8 mouse cellular contexts compared by ENCODE assay signal in genomic region chrX:167276953-167277352, GRCm38 (mm10). TPM values are rescaled to one million over a fixed set of nuclear protein-coding genes. Genes with fewer than 3 reads are reported as not detected.
A peak's percentile ranks its signal among the peaks of the same experiment; 100 is the strongest.
DNase-seq lines count a peak whose midpoint lies in the region; ATAC-seq and TF ChIP-seq lines count a peak whose summit lies in the region.

No protein-coding gene starts in this region.

- H3K27ac ChIP-seq in bone marrow, adult 2 months (ENCODE audit: control insufficient read depth, insufficient read depth, low read depth, low read length, poor library complexity): no peak overlapping the region
- H3K27ac ChIP-seq in embryonic facial prominence, embryonic 15.5 days (replicated peaks): no peak overlapping the region
- H3K27ac ChIP-seq in heart, postnatal 0 days (ENCODE audit: low read depth): no peak overlapping the region
- no peak overlapping the region for H3K27ac ChIP-seq in layer of hippocampus, adult 2 months

- TF ChIP-seq EP300 in heart, postnatal 0 days (IDR thresholded peaks at IDR 0.05; ENCODE audit: low read depth): no peak

- H3K4me1 ChIP-seq in bone marrow, adult 2 months (ENCODE audit: control insufficient read depth, insufficient read depth, low read length): no peaks in the 10 kb centered on the region
- H3K4me1 ChIP-seq in embryonic facial prominence, embryonic 15.5 days: no peaks in the 10 kb centered on the region
- H3K4me1 ChIP-seq in heart, postnatal 0 days (ENCODE audit: control insufficient read depth, insufficient read depth): no peaks in the 10 kb centered on the region

- no peaks in the 10 kb centered on the region for H3K36me3 ChIP-seq in embryonic facial prominence, embryonic 15.5 days
- no peaks in the 10 kb centered on the region for H3K36me3 ChIP-seq in heart, postnatal 0 days (replicated peaks; ENCODE audit: control insufficient read depth, insufficient read depth, low read length)

- TF ChIP-seq POLR2A in bone marrow, adult 2 months (IDR thresholded peaks at IDR 0.05; ENCODE audit: borderline replicate concordance, control insufficient read depth, low read depth, low read length): no peak

- TF ChIP-seq CTCF in bone marrow, adult 2 months (IDR thresholded peaks at IDR 0.05; ENCODE audit: control insufficient read depth, insufficient read depth, low read length): peak; percentile 73
- TF ChIP-seq CTCF in heart, postnatal 0 days (IDR thresholded peaks at IDR 0.05; ENCODE audit: low read depth): peak; percentile 70
- peak; percentile 83 for TF ChIP-seq CTCF in layer of hippocampus, adult 2 months (conservative IDR thresholded peaks at IDR 0.05)

- peak; percentile 24 for DNase-seq in heart, postnatal 0 days (ENCODE audit: low spot score)
- DNase-seq in layer of hippocampus, adult 2 months (ENCODE audit: low spot score in 2 of 2): peak; percentile 41 to 65
- DNase-seq in lung, adult 18-20 months: peak; percentile 37 to 43
- peak; percentile 10 for DNase-seq in ovary, adult 18-20 months (ENCODE audit: low spot score)
- DNase-seq in thymus, adult 18-20 months: peak; percentile 12 to 14

- 14% methylated on average over 9 of the region's 9 CpGs for WGBS in bone marrow, adult 2 months
- 22% methylated on average over 9 of the region's 9 CpGs for WGBS in embryonic facial prominence, embryonic 15.5 days
- WGBS in heart, postnatal 0 days: 15% methylated on average over 9 of the region's 9 CpGs

- H3K4me3 ChIP-seq in bone marrow, adult 2 months (replicated peaks; ENCODE audit: control insufficient read depth, low read depth, low read length): no peak overlapping the region
- peak overlapping the region; percentile 28 for H3K4me3 ChIP-seq in embryonic facial prominence, embryonic 15.5 days (replicated peaks)
- peak overlapping the region; percentile 39 for H3K4me3 ChIP-seq in heart, postnatal 0 days (ENCODE audit: low read depth, low read length)
- peak overlapping the region; percentile 17; the same call in 1 of the 2 replicates for H3K4me3 ChIP-seq in layer of hippocampus, adult 2 months

- peak; percentile 60 for ATAC-seq in CD4-positive, CD25-positive, alpha-beta regulatory T cell, adult 4 months
- no peak for ATAC-seq in embryonic facial prominence, embryonic 15.5 days (ENCODE audit: insufficient number of reproducible peaks, low FRiP score, low TSS enrichment, low read depth)
- ATAC-seq in heart, postnatal 0 days (ENCODE audit: insufficient read depth, low read depth): no peak

- no peaks in the 10 kb centered on the region for H3K27me3 ChIP-seq in embryonic facial prominence, embryonic 15.5 days
- no peaks in the 10 kb centered on the region for H3K27me3 ChIP-seq in heart, postnatal 0 days (ENCODE audit: control insufficient read depth, insufficient read depth, low read length)

- H3K9ac ChIP-seq in embryonic facial prominence, embryonic 15.5 days: no peak overlapping the region
- H3K9ac ChIP-seq in heart, postnatal 0 days (replicated peaks; ENCODE audit: low read depth, low read length): peak overlapping the region; percentile 45; the same call in 1 of the 2 replicates

- H3K9me3 ChIP-seq in embryonic facial prominence, embryonic 15.5 days (replicated peaks): no peaks in the 10 kb centered on the region
- no peaks in the 10 kb centered on the region for H3K9me3 ChIP-seq in heart, postnatal 0 days (replicated peaks; ENCODE audit: control insufficient read depth, low read length)

- peak overlapping the region; percentile 38 for H3K4me2 ChIP-seq in embryonic facial prominence, embryonic 15.5 days (replicated peaks)
- H3K4me2 ChIP-seq in heart, postnatal 0 days (ENCODE audit: low read depth, low read length): peak overlapping the region; percentile 65

RNA-seq across cellular contexts. Expression of gene Tlr8, which starts 12.8 kb away (rescaled TPM):
- polyA plus RNA-seq in CD4-positive, CD25-positive, alpha-beta regulatory T cell, adult 4 months (2017; shearing (Covaris generic)): under 1 TPM in 1 of 2 experiments, not detected in 1; 0.13 TPM
- polyA plus RNA-seq in bone marrow, adult 2 months (2011; ENCODE audit: insufficient read depth, insufficient read length, low replicate concordance, missing spikeins): 1.4 and 1.5 TPM in 2 replicates
- polyA plus RNA-seq in embryonic facial prominence, embryonic 15.5 days (2015; fragmentation: Nextera tagmentation; extraction: Ambion mirVana): 0.44 and 0.72 TPM in 2 replicates
- total RNA-seq in heart, postnatal 0 days (2014; rRNA removed; ENCODE audit: low replicate concordance): 0.19 TPM in 1 of 2 replicates, not detected in the other
- polyA plus RNA-seq in heart, postnatal 0 days (2015; fragmentation: Nextera tagmentation; extraction: Ambion mirVana): 0.16 TPM in 2 replicates
- under 1 TPM; 0.15 to 0.33 TPM for total RNA-seq in layer of hippocampus, adult 2 months (2021)

RNA-seq across cellular contexts. Expression of gene Tlr7, which starts 53.4 kb away (rescaled TPM):
- 10 to 100 TPM in 1 of 2 experiments, 1 to 10 TPM in 1; 8.7 to 11.5 TPM for polyA plus RNA-seq in CD4-positive, CD25-positive, alpha-beta regulatory T cell, adult 4 months (2017; shearing (Covaris generic))
- polyA plus RNA-seq in bone marrow, adult 2 months (2011; ENCODE audit: insufficient read depth, insufficient read length, low replicate concordance, missing spikeins): 2.9 and 5.7 TPM in 2 replicates
- polyA plus RNA-seq in embryonic facial prominence, embryonic 15.5 days (2015; fragmentation: Nextera tagmentation; extraction: Ambion mirVana): 1.2 and 1.4 TPM in 2 replicates
- 0.08 and 0.88 TPM in 2 replicates for total RNA-seq in heart, postnatal 0 days (2014; rRNA removed; ENCODE audit: low replicate concordance)
- 0.26 and 0.33 TPM in 2 replicates for polyA plus RNA-seq in heart, postnatal 0 days (2015; fragmentation: Nextera tagmentation; extraction: Ambion mirVana)
- 1 to 10 TPM; 2.5 to 2.7 TPM for total RNA-seq in layer of hippocampus, adult 2 months (2021)
